Mouse (Mus musculus): ENCODE data around the gene Adgrb2.

The Adgrb2 gene

GRCm38 (mm10) chr4:129989925-129990324 lies 5.3 kb downstream of the Adgrb2 start:
- no peak for DNase-seq

- no peak for DNase-seq
Observed at GRCm38 (mm10) chr4:129992720-129993119, 8.1 kb downstream of the Adgrb2 start.

GRCm38 (mm10) chr4:129993213-129993612 lies 8.5 kb downstream of the Adgrb2 start:
- no peak for DNase-seq

- DNase-seq, result peak; percentile 39 to 42
Observed at GRCm38 (mm10) chr4:129993944-129994695, 9.4 kb downstream of the Adgrb2 start.

- DNase-seq, result no peak
Observed at GRCm38 (mm10) chr4:129994728-129995127, 10.1 kb downstream of the Adgrb2 start.

- DNase-seq, result no peak
Observed at GRCm38 (mm10) chr4:129995255-129995654, 10.6 kb downstream of the Adgrb2 start.

GRCm38 (mm10) chr4:129996015-129996414 lies 11.3 kb downstream of the Adgrb2 start:
- DNase-seq, result no peak

GRCm38 (mm10) chr4:129998124-129998523 lies 13.5 kb downstream of the Adgrb2 start:
- no peak for DNase-seq

- no peak for DNase-seq
Observed at GRCm38 (mm10) chr4:130001710-130002109, 17.0 kb downstream of the Adgrb2 start.

- no peak for DNase-seq
Observed at GRCm38 (mm10) chr4:130002157-130002556, 17.5 kb downstream of the Adgrb2 start.

GRCm38 (mm10) chr4:130005593-130005992 lies 20.9 kb downstream of the Adgrb2 start:
- DNase-seq, result no peak

- DNase-seq, result no peak
Observed at GRCm38 (mm10) chr4:130006533-130006932, 21.9 kb downstream of the Adgrb2 start.

GRCm38 (mm10) chr4:130009043-130009442 lies 24.4 kb downstream of the Adgrb2 start:
- DNase-seq, result no peak

GRCm38 (mm10) chr4:130010723-130011122 lies 26.1 kb downstream of the Adgrb2 start:
- no peak for DNase-seq

- no peak for DNase-seq
Observed at GRCm38 (mm10) chr4:130012234-130012633, 27.6 kb downstream of the Adgrb2 start.

- DNase-seq, result no peak
Observed at GRCm38 (mm10) chr4:130013111-130013510, 28.4 kb downstream of the Adgrb2 start.

- no peak for DNase-seq
Observed at GRCm38 (mm10) chr4:130016010-130016409, 31.3 kb downstream of the Adgrb2 start.

- DNase-seq, result no peak
Observed at GRCm38 (mm10) chr4:130017036-130017674, 32.5 kb downstream of the Adgrb2 start.

GRCm38 (mm10) chr4:130022952-130023351 lies 38.3 kb downstream of the Adgrb2 start:
- no peak for DNase-seq

GRCm38 (mm10) chr4:130023511-130024231 lies 39.0 kb downstream of the Adgrb2 start:
- no peak for DNase-seq

- no peak for DNase-seq
Observed at GRCm38 (mm10) chr4:130025544-130025943, 40.9 kb downstream of the Adgrb2 start.

- no peak for DNase-seq
Observed at GRCm38 (mm10) chr4:130031146-130031545, 46.5 kb downstream of the Adgrb2 start.

GRCm38 (mm10) chr4:130033496-130033895 lies 48.8 kb downstream of the Adgrb2 start:
- DNase-seq, result no peak

- DNase-seq, result peak in 1 of 2 experiments; percentile 27
Observed at GRCm38 (mm10) chr4:130036112-130036511, 51.4 kb downstream of the Adgrb2 start.

All from kidney, adult 8-10 months (tissue).